Mouse (Mus musculus) C2C12 (cell line): ENCODE results near the gene Pla2g2d. TPM values are rescaled to one million over a fixed set of nuclear protein-coding genes. Genes with fewer than 3 reads are reported as not detected.

Source experiments
- H3K27me3 ChIP-seq: one replicate; pipeline ENCODE4 v1.6.1; 2011; ENCODE audit not compliant: control insufficient read depth, insufficient read depth, insufficient read length
- H3K36me3 ChIP-seq: one replicate; pipeline ENCODE4 v1.6.1; 2011; ENCODE audit not compliant: control insufficient read depth, insufficient read depth
- H3K4me3 ChIP-seq: one replicate; pipeline ENCODE4 v1.5.1; 2011; ENCODE audit warnings: mild to moderate bottlenecking, control low read depth; ENCODE audit not compliant: poor library complexity, insufficient read depth, severe bottlenecking
- H3K79me2 ChIP-seq: one replicate; pipeline ENCODE4 v1.6.1; 2011; ENCODE audit not compliant: control insufficient read depth, insufficient read depth
- H3K79me3 ChIP-seq: one replicate; pipeline ENCODE4 v1.6.1; 2011; ENCODE audit warnings: low read depth, control low read depth
- H3ac ChIP-seq: one replicate; pipeline ENCODE3; 2011; ENCODE audit warnings: low read depth; ENCODE audit not compliant: control insufficient read depth, insufficient read length
- CEBPB ChIP-seq: IDR thresholded peaks from one replicate; pipeline ENCODE4 v1.6.1; 2011; ENCODE audit warnings: low read depth, mild to moderate bottlenecking, control low read depth, moderate library complexity
- CTCF ChIP-seq: IDR thresholded peaks from one replicate; pipeline ENCODE4 v1.5.1; 2011; ENCODE audit not compliant: control insufficient read depth, insufficient read depth, insufficient read length
- FOSL1 ChIP-seq: IDR thresholded peaks from one replicate; pipeline ENCODE4 v1.8.0; 2011; ENCODE audit warnings: mild to moderate bottlenecking, low read length; ENCODE audit not compliant: poor library complexity, insufficient read depth, severe bottlenecking
- MAX ChIP-seq: IDR thresholded peaks from one replicate; pipeline ENCODE4 v1.6.1; 2011; ENCODE audit warnings: mild to moderate bottlenecking, control low read depth
- MYOD1 ChIP-seq: IDR thresholded peaks from one replicate; pipeline ENCODE4 v1.6.1; 2011; ENCODE audit warnings: low read depth; ENCODE audit not compliant: control insufficient read depth, insufficient read length
- MYOG ChIP-seq: IDR thresholded peaks from one replicate; pipeline ENCODE4 v1.6.1; 2011; ENCODE audit not compliant: control insufficient read depth, insufficient read length; ENCODE audit errors: extremely low read depth
- USF1 ChIP-seq: IDR thresholded peaks from one replicate; pipeline ENCODE4 v1.6.1; 2011; ENCODE audit warnings: low read depth, mild to moderate bottlenecking, control low read depth, moderate library complexity
- polyA plus RNA-seq: library from polyadenylated mRNA; unstranded; fragments of >200 nt; fragmentation: generic; extraction: Trizol; gene quantifications from one replicate; pipeline ENCODE4 v1.2.1, GENCODE M21; 2012; ENCODE audit warnings: missing spikeins

The Pla2g2d gene
- polyA plus RNA-seq, 1 experiment = not detected

GRCm38 (mm10) chr4:138739136-138739851 is 36.2 kb upstream of the Pla2g2d start:
- TF ChIP-seq FOSL1 (no peak), CTCF (no peak), CEBPB (no peak), MAX (no peak), USF1 (no peak), MYOD1 (no peak), MYOG (no peak)
- H3K79me2 ChIP-seq = no peaks in the 10 kb centered on the region
- H3K4me3 ChIP-seq = no peak overlapping the region
- no peaks in the 10 kb centered on the region for H3K79me3 ChIP-seq
- no peak overlapping the region for H3ac ChIP-seq
- no peaks in the 10 kb centered on the region for H3K36me3 ChIP-seq
- H3K27me3 ChIP-seq = peaks cover 78% of the 10 kb centered on the region

- Histone ChIP-seq H3K4me3 (no peak overlapping the region), H3K36me3 (no peaks in the 10 kb centered on the region), H3ac (no peak overlapping the region), H3K27me3 (peaks cover 60% of the 10 kb centered on the region), H3K79me2 (no peaks in the 10 kb centered on the region), H3K79me3 (no peaks in the 10 kb centered on the region)
- no peak for TF ChIP-seq CTCF
- no peak for TF ChIP-seq USF1
- no peak for TF ChIP-seq MYOD1
- TF ChIP-seq MAX = no peak
Observed at GRCm38 (mm10) chr4:138745884-138746283, 29.7 kb upstream of the Pla2g2d start.

- peaks cover 51% of the 10 kb centered on the region for H3K27me3 ChIP-seq
- H3K79me2 ChIP-seq = no peaks in the 10 kb centered on the region
- TF ChIP-seq MAX = no peak
- no peak for TF ChIP-seq USF1
- TF ChIP-seq CEBPB = no peak
- no peak for TF ChIP-seq FOSL1
- no peak for TF ChIP-seq MYOD1
- TF ChIP-seq CTCF = no peak
- TF ChIP-seq MYOG = no peak
- no peaks in the 10 kb centered on the region for H3K79me3 ChIP-seq
- H3K4me3 ChIP-seq = no peak overlapping the region
- no peaks in the 10 kb centered on the region for H3K36me3 ChIP-seq
- no peak overlapping the region for H3ac ChIP-seq
Observed at GRCm38 (mm10) chr4:138746866-138747265, 28.7 kb upstream of the Pla2g2d start.

- no peaks in the 10 kb centered on the region for H3K79me3 ChIP-seq
Observed at GRCm38 (mm10) chr4:138747851-138748250, 27.7 kb upstream of the Pla2g2d start.

GRCm38 (mm10) chr4:138748369-138749072 is 27.0 kb upstream of the Pla2g2d start:
- H3K36me3 ChIP-seq = no peaks in the 10 kb centered on the region
- no peak for TF ChIP-seq FOSL1
- no peak for TF ChIP-seq MYOD1
- no peak for TF ChIP-seq CEBPB
- no peak for TF ChIP-seq CTCF
- TF ChIP-seq MYOG = no peak
- TF ChIP-seq USF1 = no peak
- no peak for TF ChIP-seq MAX
- H3K79me3 ChIP-seq = no peaks in the 10 kb centered on the region
- H3ac ChIP-seq = no peak overlapping the region
- no peaks in the 10 kb centered on the region for H3K79me2 ChIP-seq
- peaks cover 35% of the 10 kb centered on the region for H3K27me3 ChIP-seq
- H3K4me3 ChIP-seq = no peak overlapping the region

More at GRCm38 (mm10) chr4:138747851-138748250, 27.7 kb upstream of the Pla2g2d start:
- Histone ChIP-seq H3K4me3 (no peak overlapping the region), H3ac (no peak overlapping the region), H3K36me3 (no peaks in the 10 kb centered on the region), H3K27me3 (peaks cover 41% of the 10 kb centered on the region), H3K79me2 (no peaks in the 10 kb centered on the region)
- TF ChIP-seq FOSL1 (no peak), MYOG (no peak), CTCF (no peak), USF1 (no peak), MYOD1 (no peak), MAX (no peak), CEBPB (no peak)
